Mouse (Mus musculus) ES-Bruce4 (cell line): ENCODE results near the gene Hoxa2. TPM values are rescaled to one million over a fixed set of nuclear protein-coding genes. Genes with fewer than 3 reads are reported as not detected.

Experiments
- H3K27ac ChIP-seq: 2 replicates; pipeline ENCODE4 v1.5.1; 2012; ENCODE audit warnings: low read length, inconsistent platforms; ENCODE audit not compliant: insufficient read depth
- H3K27me3 ChIP-seq: 2 replicates; pipeline ENCODE4 v1.6.1; 2012; ENCODE audit warnings: mild to moderate bottlenecking, low read length, inconsistent platforms; ENCODE audit not compliant: control insufficient read depth, poor library complexity, insufficient read depth, severe bottlenecking
- H3K36me3 ChIP-seq: 2 replicates; pipeline ENCODE4 v1.6.1; 2012; ENCODE audit warnings: inconsistent platforms, mild to moderate bottlenecking, low read length, moderate library complexity; ENCODE audit not compliant: control insufficient read depth, poor library complexity, insufficient read depth, severe bottlenecking
- H3K4me1 ChIP-seq: one replicate; pipeline ENCODE4 v1.8.1; 2011; ENCODE audit warnings: low read length; ENCODE audit not compliant: control insufficient read depth, insufficient read depth
- H3K4me3 ChIP-seq: 2 replicates; pipeline ENCODE4 v1.5.1; 2011; ENCODE audit warnings: low read depth, mild to moderate bottlenecking, low read length
- H3K9ac ChIP-seq: 2 replicates; pipeline ENCODE4 v1.6.1; 2012; ENCODE audit warnings: low read depth, mild to moderate bottlenecking, inconsistent platforms; ENCODE audit not compliant: poor library complexity, severe bottlenecking
- H3K9me3 ChIP-seq: replicated peaks from 2 replicates; pipeline ENCODE4 v1.6.1; 2012; ENCODE audit warnings: mild to moderate bottlenecking, low read length, inconsistent platforms; ENCODE audit not compliant: control insufficient read depth, poor library complexity, insufficient read depth, severe bottlenecking
- CTCF ChIP-seq: IDR thresholded peaks from one replicate; pipeline ENCODE4 v1.8.1; 2011; ENCODE audit warnings: low read depth, low read length
- EP300 ChIP-seq: IDR thresholded peaks from 2 replicates; pipeline ENCODE4 v1.6.1; 2011; ENCODE audit warnings: low read depth, low read length; ENCODE audit not compliant: insufficient read depth
- POLR2A ChIP-seq: IDR thresholded peaks from one replicate; pipeline ENCODE4 v1.8.1; 2011; ENCODE audit warnings: low read length; ENCODE audit not compliant: insufficient read depth
- polyA plus RNA-seq: library from polyadenylated mRNA; stranded (reverse); fragments of >200 nt; gene quantifications from 2 replicates; pipeline ENCODE4 v1.2.4, GENCODE M21; 2011; ENCODE audit warnings: low read depth; ENCODE audit not compliant: missing spikeins, insufficient read depth, insufficient read length

The Hoxa2 gene
- polyA plus RNA-seq, 1 experiment = not detected

- TF ChIP-seq POLR2A (no peak), CTCF (no peak), EP300 (no peak)
- Histone ChIP-seq H3K27ac (no peak overlapping the region), H3K36me3 (no peaks in the 10 kb centered on the region), H3K4me3 (peak overlapping the region; percentile 70), H3K27me3 (peaks cover 56% of the 10 kb centered on the region), H3K9me3 (no peaks in the 10 kb centered on the region), H3K4me1 (no peaks in the 10 kb centered on the region), H3K9ac (peak overlapping the region; percentile 28; the same call in 1 of the 2 replicates)
These were observed 7.9 kb upstream of the Hoxa2 start for GRCm38 (mm10) chr6:52172501-52172900.

- TF ChIP-seq CTCF (no peak), EP300 (no peak), POLR2A (no peak)
- peaks cover 56% of the 10 kb centered on the region for H3K27me3 ChIP-seq
- no peaks in the 10 kb centered on the region for H3K36me3 ChIP-seq
- no peak overlapping the region for H3K27ac ChIP-seq
- H3K9me3 ChIP-seq = no peaks in the 10 kb centered on the region
- H3K9ac ChIP-seq = peak overlapping the region; percentile 28; the same call in 1 of the 2 replicates
- no peaks in the 10 kb centered on the region for H3K4me1 ChIP-seq
- H3K4me3 ChIP-seq = no peak overlapping the region
These were observed 7.3 kb upstream of the Hoxa2 start for GRCm38 (mm10) chr6:52171938-52172337.

GRCm38 (mm10) chr6:52171331-52171730 lies 6.7 kb upstream of the Hoxa2 start:
- no peak overlapping the region for H3K4me3 ChIP-seq
- no peaks in the 10 kb centered on the region for H3K9me3 ChIP-seq
- H3K9ac ChIP-seq = no peak overlapping the region
- no peaks in the 10 kb centered on the region for H3K36me3 ChIP-seq
- no peaks in the 10 kb centered on the region for H3K4me1 ChIP-seq
- peaks cover 56% of the 10 kb centered on the region for H3K27me3 ChIP-seq
- TF ChIP-seq POLR2A = no peak
- no peak for TF ChIP-seq CTCF
- TF ChIP-seq EP300 = no peak
- H3K27ac ChIP-seq = no peak overlapping the region

GRCm38 (mm10) chr6:52170898-52171223 lies 6.2 kb upstream of the Hoxa2 start:
- no peak for TF ChIP-seq EP300
- no peak for TF ChIP-seq POLR2A
- TF ChIP-seq CTCF = no peak
- Histone ChIP-seq H3K27me3 (peaks cover 54% of the 10 kb centered on the region), H3K4me3 (no peak overlapping the region; the same call in 1 of the 2 replicates), H3K9me3 (no peaks in the 10 kb centered on the region), H3K36me3 (no peaks in the 10 kb centered on the region), H3K27ac (no peak overlapping the region), H3K9ac (no peak overlapping the region), H3K4me1 (no peaks in the 10 kb centered on the region)

GRCm38 (mm10) chr6:52170166-52170897 lies 5.7 kb upstream of the Hoxa2 start:
- no peak overlapping the region for H3K27ac ChIP-seq
- H3K9ac ChIP-seq = no peak overlapping the region

GRCm38 (mm10) chr6:52169499-52170165 lies 5.0 kb upstream of the Hoxa2 start:
- no peaks in the 10 kb centered on the region for H3K4me1 ChIP-seq
- peaks cover 56% of the 10 kb centered on the region for H3K27me3 ChIP-seq
- no peak overlapping the region for H3K9ac ChIP-seq
- TF ChIP-seq EP300 (no peak), POLR2A (no peak), CTCF (no peak)
- H3K27ac ChIP-seq = no peak overlapping the region
- no peaks in the 10 kb centered on the region for H3K9me3 ChIP-seq
- no peak overlapping the region for H3K4me3 ChIP-seq
- no peaks in the 10 kb centered on the region for H3K36me3 ChIP-seq

More at GRCm38 (mm10) chr6:52170166-52170897, 5.7 kb upstream of the Hoxa2 start:
- H3K4me1 ChIP-seq = no peaks in the 10 kb centered on the region
- no peak for TF ChIP-seq CTCF
- no peak for TF ChIP-seq EP300
- TF ChIP-seq POLR2A = no peak
- H3K27me3 ChIP-seq = peaks cover 55% of the 10 kb centered on the region
- H3K4me3 ChIP-seq = peak overlapping the region; percentile 47
- no peaks in the 10 kb centered on the region for H3K36me3 ChIP-seq
- no peaks in the 10 kb centered on the region for H3K9me3 ChIP-seq
